ENCODE assay signal across 14 mouse cellular contexts in the genomic region with DNA sequence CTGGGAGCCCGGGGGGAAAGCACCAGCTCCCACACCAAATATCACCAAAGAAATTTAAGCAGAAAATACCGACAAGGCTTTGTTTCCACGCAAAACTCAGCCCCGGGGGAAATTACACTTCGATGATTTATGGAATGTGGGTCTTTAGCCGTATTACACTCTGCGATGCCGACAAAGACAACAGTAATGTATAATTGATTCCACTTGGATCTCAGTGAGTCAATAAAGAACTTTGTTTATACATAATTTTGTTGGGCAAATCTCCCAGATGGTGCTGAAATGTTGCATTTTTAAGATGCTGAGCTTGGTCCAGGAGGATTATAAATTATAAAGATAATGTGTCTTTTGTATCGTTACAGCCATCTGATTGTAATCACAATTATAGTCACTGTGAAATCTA. TPM values are rescaled to one million over a fixed set of nuclear protein-coding genes. Genes with fewer than 3 reads are reported as not detected.
A peak's percentile ranks its signal among the peaks of the same experiment; 100 is the strongest.
DNase-seq lines count a peak whose midpoint lies in the region; ATAC-seq and TF ChIP-seq lines count a peak whose summit lies in the region.
"Had no signal": no experiment of that assay in that cellular context is flagged by ENCODE, and none has a peak within 500 bp of the region (broad histone marks: within the 10 kb centered on the region; RNA-seq: fewer than 3 reads in every experiment).

No protein-coding gene starts in this region.

- H3K36me3 ChIP-seq in kidney, embryonic 16.5 days (ENCODE audit: insufficient read depth, low read length), result no peaks in the 10 kb centered on the region
- H3K36me3 ChIP-seq in midbrain, postnatal 0 days (ENCODE audit: insufficient read depth, low read length), result no peaks in the 10 kb centered on the region
- H3K36me3 ChIP-seq in midbrain, embryonic 16.5 days (ENCODE audit: control insufficient read depth, insufficient read depth, low read length), result no peaks in the 10 kb centered on the region
- no peaks in the 10 kb centered on the region for H3K36me3 ChIP-seq in embryonic facial prominence, embryonic 14.5 days (ENCODE audit: control insufficient read depth, insufficient read depth, low read length)
- no peaks in the 10 kb centered on the region for H3K36me3 ChIP-seq in intestine, postnatal 0 days (ENCODE audit: control insufficient read depth, insufficient read depth)
- H3K36me3 ChIP-seq: heart, embryonic 13.5 days; limb, embryonic 15.5 days had no signal

- no peak overlapping the region for H3K4me3 ChIP-seq in kidney, embryonic 16.5 days (ENCODE audit: low read length)
- H3K4me3 ChIP-seq in midbrain, postnatal 0 days (ENCODE audit: low read depth, low read length), result no peak overlapping the region
- H3K4me3 ChIP-seq in midbrain, embryonic 16.5 days (ENCODE audit: low read depth, low read length), result no peak overlapping the region
- no peak overlapping the region for H3K4me3 ChIP-seq in embryonic facial prominence, embryonic 14.5 days (ENCODE audit: low read depth, low read length)
- no peak overlapping the region for H3K4me3 ChIP-seq in intestine, postnatal 0 days (ENCODE audit: low read depth, low read length)
- H3K4me3 ChIP-seq: forebrain, embryonic 13.5 days; heart, embryonic 13.5 days; limb, embryonic 15.5 days had no signal

- no peak for ATAC-seq in kidney, embryonic 16.5 days (ENCODE audit: low FRiP score, low TSS enrichment)
- ATAC-seq in midbrain, postnatal 0 days (ENCODE audit: low FRiP score), result no peak
- ATAC-seq in midbrain, embryonic 16.5 days, result no peak
- no peak for ATAC-seq in embryonic facial prominence, embryonic 14.5 days (ENCODE audit: low read depth)
- ATAC-seq in intestine, postnatal 0 days, result no peak
- ATAC-seq: forebrain, embryonic 13.5 days; liver, postnatal 0 days had no signal

- no peak for TF ChIP-seq CTCF in midbrain, postnatal 0 days (IDR thresholded peaks at IDR 0.05)
- TF ChIP-seq CTCF in intestine, postnatal 0 days (IDR thresholded peaks at IDR 0.05; ENCODE audit: low read depth), result no peak

- H3K9ac ChIP-seq in kidney, embryonic 16.5 days (replicated peaks; ENCODE audit: low read length), result no peak overlapping the region
- no peak overlapping the region for H3K9ac ChIP-seq in midbrain, postnatal 0 days (replicated peaks; ENCODE audit: low read length, poor library complexity, severe bottlenecking)
- no peak overlapping the region for H3K9ac ChIP-seq in midbrain, embryonic 16.5 days (ENCODE audit: low read depth, low read length)
- no peak overlapping the region for H3K9ac ChIP-seq in embryonic facial prominence, embryonic 14.5 days (ENCODE audit: low read depth, low read length)
- H3K9ac ChIP-seq in intestine, postnatal 0 days (ENCODE audit: low read depth, low read length), result no peak overlapping the region
- H3K9ac ChIP-seq: forebrain, embryonic 13.5 days; heart, embryonic 13.5 days; limb, embryonic 15.5 days; liver, postnatal 0 days had no signal

- no peak overlapping the region for H3K4me2 ChIP-seq in kidney, embryonic 16.5 days (replicated peaks; ENCODE audit: low read depth, low read length)
- H3K4me2 ChIP-seq in midbrain, postnatal 0 days (ENCODE audit: low read depth, low read length, poor library complexity, severe bottlenecking), result no peak overlapping the region
- H3K4me2 ChIP-seq in midbrain, embryonic 16.5 days (ENCODE audit: low read length), result no peak overlapping the region
- no peak overlapping the region for H3K4me2 ChIP-seq in embryonic facial prominence, embryonic 14.5 days (ENCODE audit: low read depth, low read length)
- H3K4me2 ChIP-seq in intestine, postnatal 0 days (replicated peaks; ENCODE audit: low read depth), result no peak overlapping the region
- H3K4me2 ChIP-seq: forebrain, embryonic 13.5 days; heart, embryonic 13.5 days; limb, embryonic 15.5 days had no signal

- H3K27me3 ChIP-seq in kidney, embryonic 16.5 days (ENCODE audit: insufficient read depth, low read length), result no peaks in the 10 kb centered on the region
- H3K27me3 ChIP-seq in midbrain, postnatal 0 days (ENCODE audit: insufficient read depth, low read length), result no peaks in the 10 kb centered on the region
- no peaks in the 10 kb centered on the region for H3K27me3 ChIP-seq in midbrain, embryonic 16.5 days (ENCODE audit: control insufficient read depth, insufficient read depth, low read depth, low read length)
- H3K27me3 ChIP-seq in embryonic facial prominence, embryonic 14.5 days (replicated peaks; ENCODE audit: control insufficient read depth, insufficient read depth, low read length), result no peaks in the 10 kb centered on the region
- no peaks in the 10 kb centered on the region for H3K27me3 ChIP-seq in intestine, postnatal 0 days (replicated peaks; ENCODE audit: control insufficient read depth, insufficient read depth, low read length)
- H3K27me3 ChIP-seq: forebrain, embryonic 13.5 days; heart, embryonic 13.5 days; limb, embryonic 15.5 days had no signal

- peak; percentile 29 for DNase-seq in kidney, postnatal 14 days
- peak; percentile 28 for DNase-seq in midbrain, postnatal 0 days (ENCODE audit: low spot score)
- DNase-seq in embryonic facial prominence, embryonic 14.5 days (ENCODE audit: low spot score), result peak; percentile 75
- no peak for DNase-seq in thymus, postnatal 14 days
- DNase-seq: heart, postnatal 4 days; liver, postnatal 0 days; thymus, postnatal 4 days had no signal

- H3K9me3 ChIP-seq in kidney, embryonic 16.5 days (ENCODE audit: low read length), result no peaks in the 10 kb centered on the region
- H3K9me3 ChIP-seq in midbrain, postnatal 0 days (ENCODE audit: low read length), result no peaks in the 10 kb centered on the region
- H3K9me3 ChIP-seq in midbrain, embryonic 16.5 days (replicated peaks; ENCODE audit: control insufficient read depth, low read length, poor library complexity, severe bottlenecking), result no peaks in the 10 kb centered on the region
- no peaks in the 10 kb centered on the region for H3K9me3 ChIP-seq in embryonic facial prominence, embryonic 14.5 days (ENCODE audit: control insufficient read depth, low read length)
- no peaks in the 10 kb centered on the region for H3K9me3 ChIP-seq in intestine, postnatal 0 days (ENCODE audit: control insufficient read depth)
- H3K9me3 ChIP-seq: forebrain, embryonic 13.5 days; heart, embryonic 13.5 days; limb, embryonic 15.5 days had no signal

- 16% methylated on average over 9 of the region's 9 CpGs for WGBS in kidney, embryonic 16.5 days
- WGBS in midbrain, postnatal 0 days, result 66% methylated on average over 9 of the region's 9 CpGs
- 71% methylated on average over 9 of the region's 9 CpGs for WGBS in midbrain, embryonic 16.5 days
- WGBS in embryonic facial prominence, embryonic 14.5 days, result 21% methylated on average over 9 of the region's 9 CpGs
- 71% methylated on average over 9 of the region's 9 CpGs for WGBS in intestine, postnatal 0 days

- H3K27ac ChIP-seq in kidney, embryonic 16.5 days (ENCODE audit: low read length), result no peak overlapping the region
- H3K27ac ChIP-seq in midbrain, postnatal 0 days (ENCODE audit: low read depth, low read length), result no peak overlapping the region
- H3K27ac ChIP-seq in midbrain, embryonic 16.5 days (ENCODE audit: low read length), result no peak overlapping the region
- no peak overlapping the region; the same call in 1 of the 2 replicates for H3K27ac ChIP-seq in embryonic facial prominence, embryonic 14.5 days (replicated peaks; ENCODE audit: low read depth, low read length)
- H3K27ac ChIP-seq in intestine, postnatal 0 days (ENCODE audit: low read depth, low read length), result no peak overlapping the region
- H3K27ac ChIP-seq: forebrain, embryonic 13.5 days; heart, embryonic 13.5 days; limb, embryonic 15.5 days; stomach, postnatal 0 days had no signal

- peaks cover 24% of the 10 kb centered on the region for H3K4me1 ChIP-seq in kidney, embryonic 16.5 days (ENCODE audit: insufficient read depth, low read length)
- H3K4me1 ChIP-seq in midbrain, postnatal 0 days (ENCODE audit: insufficient read depth, low read length), result no peaks in the 10 kb centered on the region
- H3K4me1 ChIP-seq in midbrain, embryonic 16.5 days (ENCODE audit: control insufficient read depth, insufficient read depth, low read length), result peaks cover 7% of the 10 kb centered on the region; the same call in 1 of the 2 replicates
- peaks cover 23% of the 10 kb centered on the region for H3K4me1 ChIP-seq in embryonic facial prominence, embryonic 14.5 days (ENCODE audit: control insufficient read depth, insufficient read depth, low read length)
- no peaks in the 10 kb centered on the region for H3K4me1 ChIP-seq in intestine, postnatal 0 days (replicated peaks; ENCODE audit: control insufficient read depth, insufficient read depth, low read length)

RNA-seq across cellular contexts. Expression of a gene that starts 59.1 kb away (rescaled TPM):
- polyA plus RNA-seq in kidney, embryonic 16.5 days (2015; fragmentation: Nextera tagmentation; extraction: Ambion mirVana), result 41.4 and 48.4 TPM in 2 replicates
- total RNA-seq in midbrain, postnatal 0 days (2014; rRNA removed), result 12.6 and 14.2 TPM in 2 replicates
- polyA plus RNA-seq in midbrain, postnatal 0 days (2015; fragmentation: Nextera tagmentation; extraction: Ambion mirVana), result 4.3 and 5.3 TPM in 2 replicates
- polyA plus RNA-seq in midbrain, embryonic 16.5 days (2015; fragmentation: Nextera tagmentation; extraction: Ambion mirVana), result 5.5 and 6.9 TPM in 2 replicates
- 35.6 and 39.5 TPM in 2 replicates for polyA plus RNA-seq in embryonic facial prominence, embryonic 14.5 days (2014; fragmentation: Nextera tagmentation; extraction: Ambion mirVana)
- polyA plus RNA-seq in intestine, postnatal 0 days (2015; fragmentation: Nextera tagmentation; extraction: Ambion mirVana), result 8.7 and 9.7 TPM in 2 replicates
